Mouse (Mus musculus) forebrain, embryonic 11.5 days (tissue): ENCODE measurements at regions not wholly inside any gene's neighbourhood (a gene's known extent, or its start where the extent isn't known, plus 50 kb on each side); places are given as distances from the start of the nearest gene placed in this dataset.

Experiments
- ATAC-seq: fragments of 200-750 bp; cut with Nextera tagmentation; replicated peaks from 2 replicates; pipeline ENCODE4 v1.8.0; 2017; ENCODE audit warnings: moderate TSS enrichment; ENCODE audit not compliant: low FRiP score
- DNase-seq: peaks from one replicate; pipeline ENCODE4 v3.0.0-alpha.2; 2017; ENCODE audit warnings: low spot score
- H3K27ac ChIP-seq: fragments of 300-500 bp; sonication (generic); 2 replicates; pipeline ENCODE4 v1.5.1; 2014; ENCODE audit warnings: low read depth, low read length
- H3K27me3 ChIP-seq: fragments of 300-500 bp; sonication (generic); 2 replicates; pipeline ENCODE4 v1.6.1; 2014; ENCODE audit warnings: mild to moderate bottlenecking, low read length, mixed read lengths; ENCODE audit not compliant: control insufficient read depth, insufficient read depth
- H3K36me3 ChIP-seq: fragments of 300-500 bp; sonication (generic); 2 replicates; pipeline ENCODE4 v1.6.1; 2014; ENCODE audit warnings: mild to moderate bottlenecking, low read length, moderate library complexity, mixed read lengths; ENCODE audit not compliant: control insufficient read depth, insufficient read depth
- H3K4me1 ChIP-seq: fragments of 300-500 bp; sonication (generic); replicated peaks from 2 replicates; pipeline ENCODE4 v1.6.1; 2014; ENCODE audit warnings: low read length, mixed read lengths; ENCODE audit not compliant: control insufficient read depth, insufficient read depth
- H3K4me2 ChIP-seq: fragments of 300-500 bp; sonication (generic); 2 replicates; pipeline ENCODE4 v1.6.1; 2014; ENCODE audit warnings: low read depth, mild to moderate bottlenecking, low read length, moderate library complexity, mixed read lengths; ENCODE audit not compliant: severe bottlenecking
- H3K4me3 ChIP-seq: fragments of 300-500 bp; sonication (generic); 2 replicates; pipeline ENCODE4 v1.5.1; 2014; ENCODE audit warnings: low read depth, low read length
- H3K9ac ChIP-seq: fragments of 300-500 bp; sonication (generic); 2 replicates; pipeline ENCODE4 v1.6.1; 2014; ENCODE audit warnings: low read length
- H3K9me3 ChIP-seq: fragments of 300-500 bp; sonication (generic); 2 replicates; pipeline ENCODE4 v1.6.1; 2016; ENCODE audit warnings: low read length, mixed read lengths; ENCODE audit not compliant: control insufficient read depth
- whole genome bisulfite sequencing: fragments of 180-500 bp; shearing (Covaris S2); extraction: QIAGEN DNeasy Blood & Tissue Kit; methylation state at CpG from one replicate; pipeline ENCODE4 v1.1.7; 2014; 5-methylcytosine and 5-hydroxymethylcytosine counted together

GRCm38 (mm10) chr17:69736379-69737096 is 232.3 kb upstream of the Dlgap1 start:
- no peaks in the 10 kb centered on the region for H3K4me1 ChIP-seq
- H3K27ac ChIP-seq, result no peak overlapping the region
- no peak overlapping the region for H3K9ac ChIP-seq
- H3K4me2 ChIP-seq, result no peak overlapping the region
- DNase-seq (no peak), ATAC-seq (no peak)
- 78% methylated on average over 4 of the region's 4 CpGs for WGBS
- H3K9me3 ChIP-seq, result no peaks in the 10 kb centered on the region
- no peaks in the 10 kb centered on the region for H3K27me3 ChIP-seq
- H3K36me3 ChIP-seq, result no peaks in the 10 kb centered on the region
- no peak overlapping the region for H3K4me3 ChIP-seq

- Histone ChIP-seq H3K9me3 (no peaks in the 10 kb centered on the region), H3K4me3 (no peak overlapping the region), H3K27me3 (no peaks in the 10 kb centered on the region), H3K36me3 (no peaks in the 10 kb centered on the region), H3K4me2 (no peak overlapping the region), H3K9ac (no peak overlapping the region), H3K27ac (no peak overlapping the region), H3K4me1 (no peaks in the 10 kb centered on the region)
- 79% methylated on average over 8 of the region's 8 CpGs for WGBS
- ATAC-seq, result no peak
- no peak for DNase-seq
Measured at GRCm38 (mm10) chr17:69769002-69769421, 199.9 kb upstream of the Dlgap1 start.

GRCm38 (mm10) chr17:69770046-69770445 is 198.8 kb upstream of the Dlgap1 start:
- WGBS, result 79% methylated on average over 4 of the region's 4 CpGs
- no peak overlapping the region for H3K4me3 ChIP-seq
- no peak for ATAC-seq
- H3K4me1 ChIP-seq, result no peaks in the 10 kb centered on the region
- H3K36me3 ChIP-seq, result no peaks in the 10 kb centered on the region
- no peaks in the 10 kb centered on the region for H3K9me3 ChIP-seq
- DNase-seq, result no peak
- H3K27me3 ChIP-seq, result no peaks in the 10 kb centered on the region
- H3K4me2 ChIP-seq, result no peak overlapping the region
- H3K9ac ChIP-seq, result no peak overlapping the region
- H3K27ac ChIP-seq, result no peak overlapping the region

- H3K36me3 ChIP-seq, result no peaks in the 10 kb centered on the region
- H3K4me3 ChIP-seq, result no peak overlapping the region
- H3K27ac ChIP-seq, result no peak overlapping the region
- no peaks in the 10 kb centered on the region for H3K27me3 ChIP-seq
- WGBS, result 98% methylated on average over 1 of the region's 1 CpGs
- ATAC-seq, result no peak
- H3K4me1 ChIP-seq, result no peaks in the 10 kb centered on the region
- H3K9me3 ChIP-seq, result no peaks in the 10 kb centered on the region
- no peak for DNase-seq
- no peak overlapping the region for H3K4me2 ChIP-seq
- no peak overlapping the region for H3K9ac ChIP-seq
Measured at GRCm38 (mm10) chr17:69781201-69781600, 187.7 kb upstream of the Dlgap1 start.

- H3K9me3 ChIP-seq, result no peaks in the 10 kb centered on the region
- no peak overlapping the region for H3K9ac ChIP-seq
- H3K27me3 ChIP-seq, result no peaks in the 10 kb centered on the region
- H3K27ac ChIP-seq, result no peak overlapping the region
- ATAC-seq (no peak), DNase-seq (no peak)
- H3K4me1 ChIP-seq, result no peaks in the 10 kb centered on the region
- H3K4me3 ChIP-seq, result no peak overlapping the region
- 82% methylated on average over 3 of the region's 3 CpGs for WGBS
- H3K36me3 ChIP-seq, result no peaks in the 10 kb centered on the region
- no peak overlapping the region for H3K4me2 ChIP-seq
Measured at GRCm38 (mm10) chr17:69786985-69787384, 181.9 kb upstream of the Dlgap1 start.

GRCm38 (mm10) chr17:69821473-69821872 is 147.4 kb upstream of the Dlgap1 start:
- H3K9ac ChIP-seq, result no peak overlapping the region
- H3K36me3 ChIP-seq, result no peaks in the 10 kb centered on the region
- H3K4me2 ChIP-seq, result no peak overlapping the region
- DNase-seq (no peak), ATAC-seq (no peak)
- no peaks in the 10 kb centered on the region for H3K4me1 ChIP-seq
- H3K4me3 ChIP-seq, result no peak overlapping the region
- H3K27me3 ChIP-seq, result no peaks in the 10 kb centered on the region
- no peak overlapping the region for H3K27ac ChIP-seq
- WGBS, result 80% methylated on average over 5 of the region's 5 CpGs
- H3K9me3 ChIP-seq, result no peaks in the 10 kb centered on the region

- WGBS, result 80% methylated on average over 2 of the region's 2 CpGs
- no peaks in the 10 kb centered on the region for H3K36me3 ChIP-seq
- ATAC-seq, result no peak
Measured at GRCm38 (mm10) chr17:69821901-69822300, 147.0 kb upstream of the Dlgap1 start.

GRCm38 (mm10) chr17:69822921-69823320 is 146.0 kb upstream of the Dlgap1 start:
- Histone ChIP-seq H3K36me3 (no peaks in the 10 kb centered on the region), H3K9me3 (no peaks in the 10 kb centered on the region), H3K27ac (no peak overlapping the region), H3K27me3 (no peaks in the 10 kb centered on the region), H3K4me2 (no peak overlapping the region), H3K4me1 (no peaks in the 10 kb centered on the region), H3K9ac (no peak overlapping the region), H3K4me3 (no peak overlapping the region)
- WGBS, result 87% methylated on average over 1 of the region's 1 CpGs
- no peak for ATAC-seq
- DNase-seq, result no peak

More at GRCm38 (mm10) chr17:69821901-69822300, 147.0 kb upstream of the Dlgap1 start:
- Histone ChIP-seq H3K4me3 (no peak overlapping the region), H3K4me2 (no peak overlapping the region), H3K27me3 (no peaks in the 10 kb centered on the region), H3K9ac (no peak overlapping the region), H3K4me1 (no peaks in the 10 kb centered on the region), H3K9me3 (no peaks in the 10 kb centered on the region), H3K27ac (no peak overlapping the region)
- no peak for DNase-seq

GRCm38 (mm10) chr17:69841308-69841707 is 127.6 kb upstream of the Dlgap1 start:
- DNase-seq, result no peak
- no peak overlapping the region for H3K9ac ChIP-seq
- no peaks in the 10 kb centered on the region for H3K36me3 ChIP-seq
- H3K4me2 ChIP-seq, result no peak overlapping the region
- no peaks in the 10 kb centered on the region for H3K27me3 ChIP-seq
- H3K9me3 ChIP-seq, result no peaks in the 10 kb centered on the region
- H3K27ac ChIP-seq, result no peak overlapping the region
- no peak overlapping the region for H3K4me3 ChIP-seq
- 72% methylated on average over 5 of the region's 5 CpGs for WGBS
- no peaks in the 10 kb centered on the region for H3K4me1 ChIP-seq
- ATAC-seq, result no peak
